Mouse (Mus musculus) heart, adult 2 months (tissue): ENCODE results near the gene Dhrs3.

Experiments
- CTCF ChIP-seq: fragments of 200-600 bp; IDR thresholded peaks from 2 replicates; pipeline ENCODE4 v1.8.1; 2022; ENCODE audit warnings: antibody characterized with exemption, mild to moderate bottlenecking, moderate library complexity
- POLR2A ChIP-seq: fragments of 200-500 bp; IDR thresholded peaks from 2 replicates; pipeline ENCODE4 v1.6.1; 2011; ENCODE audit warnings: mild to moderate bottlenecking, low read depth, low read length, control low read depth; ENCODE audit not compliant: insufficient read depth

DNA sequence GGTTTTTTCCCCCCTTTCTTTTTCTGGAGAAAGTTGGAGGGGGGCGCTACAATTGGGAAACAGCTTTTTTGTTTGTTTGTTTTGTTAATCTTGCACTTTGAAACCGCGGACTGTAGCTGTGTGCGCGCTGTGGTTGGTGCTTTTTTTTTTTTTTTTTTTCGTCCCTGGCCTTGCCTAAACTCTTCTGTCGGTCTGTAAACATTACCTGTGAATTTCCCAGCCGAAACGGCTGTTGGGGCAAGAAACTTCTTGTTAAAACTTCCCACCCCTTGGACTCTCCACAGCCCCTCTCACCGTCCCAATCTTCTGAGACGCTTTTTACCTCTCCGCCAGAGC, 278 bp downstream of the Dhrs3 start:
- TF ChIP-seq CTCF (no peak; the same call in 1 of the 2 replicates), POLR2A (no peak)
